Comparison of ENCODE assay signal across 12 mouse cellular contexts in genomic region chr13:97051158-97051557, GRCm38 (mm10). TPM values are rescaled to one million over a fixed set of nuclear protein-coding genes. Genes with fewer than 3 reads are reported as not detected.
A peak's percentile ranks its signal among the peaks of the same experiment; 100 is the strongest.
DNase-seq lines count a peak whose midpoint lies in the region; ATAC-seq and TF ChIP-seq lines count a peak whose summit lies in the region.
"Had no signal": no experiment of that assay in that cellular context is flagged by ENCODE, and none has a peak within 500 bp of the region (broad histone marks: within the 10 kb centered on the region; RNA-seq: fewer than 3 reads in every experiment).

No protein-coding gene starts in this region.

- H3K36me3 ChIP-seq in hindbrain, postnatal 0 days (ENCODE audit: insufficient read depth, low read length), result no peaks in the 10 kb centered on the region
- H3K36me3 ChIP-seq in hindbrain, embryonic 14.5 days (replicated peaks; ENCODE audit: control insufficient read depth, insufficient read depth), result no peaks in the 10 kb centered on the region
- no peaks in the 10 kb centered on the region for H3K36me3 ChIP-seq in embryonic facial prominence, embryonic 10.5 days (replicated peaks)
- H3K36me3 ChIP-seq: heart, embryonic 12.5 days had no signal

- TF ChIP-seq CTCF in hindbrain, postnatal 0 days (IDR thresholded peaks at IDR 0.05; ENCODE audit: low read depth), result no peak

- 36% methylated on average over 6 of the region's 6 CpGs for WGBS in hindbrain, postnatal 0 days
- 72% methylated on average over 6 of the region's 6 CpGs for WGBS in hindbrain, embryonic 14.5 days
- WGBS in embryonic facial prominence, embryonic 10.5 days, result 79% methylated on average over 6 of the region's 6 CpGs

- H3K4me1 ChIP-seq in hindbrain, postnatal 0 days (ENCODE audit: insufficient read depth, low read length), result no peaks in the 10 kb centered on the region
- no peaks in the 10 kb centered on the region for H3K4me1 ChIP-seq in hindbrain, embryonic 14.5 days (replicated peaks; ENCODE audit: control insufficient read depth, insufficient read depth, low read length)
- no peaks in the 10 kb centered on the region for H3K4me1 ChIP-seq in embryonic facial prominence, embryonic 10.5 days

- no peak overlapping the region for H3K4me3 ChIP-seq in hindbrain, postnatal 0 days (ENCODE audit: low read length)
- H3K4me3 ChIP-seq in hindbrain, embryonic 14.5 days (replicated peaks; ENCODE audit: low read length), result no peak overlapping the region
- no peak overlapping the region for H3K4me3 ChIP-seq in embryonic facial prominence, embryonic 10.5 days
- H3K4me3 ChIP-seq: heart, embryonic 12.5 days had no signal

- H3K9ac ChIP-seq in hindbrain, postnatal 0 days (replicated peaks; ENCODE audit: low read length), result no peak overlapping the region
- H3K9ac ChIP-seq in hindbrain, embryonic 14.5 days, result no peak overlapping the region
- H3K9ac ChIP-seq: heart, embryonic 12.5 days; liver, embryonic 14.5 days had no signal

- H3K4me2 ChIP-seq in hindbrain, postnatal 0 days (ENCODE audit: low read depth, low read length), result no peak overlapping the region
- H3K4me2 ChIP-seq in hindbrain, embryonic 14.5 days (replicated peaks), result no peak overlapping the region
- H3K4me2 ChIP-seq: heart, embryonic 12.5 days had no signal

- no peak overlapping the region for H3K27ac ChIP-seq in hindbrain, postnatal 0 days
- no peak overlapping the region for H3K27ac ChIP-seq in hindbrain, embryonic 14.5 days
- no peak overlapping the region for H3K27ac ChIP-seq in embryonic facial prominence, embryonic 10.5 days (replicated peaks)
- H3K27ac ChIP-seq: liver, embryonic 14.5 days had no signal

- ATAC-seq in hindbrain, postnatal 0 days, result peak; percentile 63
- no peak for ATAC-seq in hindbrain, embryonic 14.5 days (ENCODE audit: low FRiP score)

- DNase-seq in hindbrain, postnatal 0 days (ENCODE audit: low spot score), result peak; percentile 76
- DNase-seq in hindbrain, embryonic 14.5 days (ENCODE audit: low spot score), result no peak
- peak; percentile 39 for DNase-seq in right cerebral cortex, postnatal 4 days
- no peak for DNase-seq in right cerebral cortex, adult 2 months (ENCODE audit: low spot score in 2 of 2)
- peak; percentile 98 to 99 for DNase-seq in cerebellum, postnatal 14 days
- DNase-seq in embryonic facial prominence, embryonic 10.5 days (ENCODE audit: low spot score), result no peak
- DNase-seq in spleen, postnatal 4 days (ENCODE audit: low spot score in 2 of 2), result no peak
- no peak for DNase-seq in yolk sac, embryonic 10.5 days (ENCODE audit: low spot score)
- DNase-seq: thymus, postnatal 25 days had no signal

- H3K9me3 ChIP-seq in hindbrain, postnatal 0 days (ENCODE audit: low read length), result no peaks in the 10 kb centered on the region
- H3K9me3 ChIP-seq in hindbrain, embryonic 14.5 days (ENCODE audit: control insufficient read depth, low read length), result no peaks in the 10 kb centered on the region
- H3K9me3 ChIP-seq in embryonic facial prominence, embryonic 10.5 days, result no peaks in the 10 kb centered on the region
- H3K9me3 ChIP-seq: heart, embryonic 12.5 days had no signal

- H3K27me3 ChIP-seq in hindbrain, postnatal 0 days (ENCODE audit: insufficient read depth, low read length), result no peaks in the 10 kb centered on the region
- no peaks in the 10 kb centered on the region for H3K27me3 ChIP-seq in hindbrain, embryonic 14.5 days (ENCODE audit: control insufficient read depth, insufficient read depth, low read length)
- H3K27me3 ChIP-seq in embryonic facial prominence, embryonic 10.5 days (replicated peaks; ENCODE audit: low read depth, poor library complexity, severe bottlenecking), result no peaks in the 10 kb centered on the region
- H3K27me3 ChIP-seq: heart, embryonic 12.5 days had no signal

RNA-seq across cellular contexts. Expression of gene Fam169a, which starts 15.9 kb away (rescaled TPM):
- total RNA-seq in hindbrain, postnatal 0 days (2014; rRNA removed), result 25.7 and 27.8 TPM in 2 replicates
- 22.3 and 24.8 TPM in 2 replicates for polyA plus RNA-seq in hindbrain, postnatal 0 days (2015; fragmentation: Nextera tagmentation; extraction: Ambion mirVana)
- 38.3 and 46.3 TPM in 2 replicates for polyA plus RNA-seq in hindbrain, embryonic 14.5 days (2014; fragmentation: Nextera tagmentation; extraction: Ambion mirVana)
- polyA plus RNA-seq in embryonic facial prominence, embryonic 10.5 days (2016; fragmentation: Nextera tagmentation; extraction: Ambion mirVana), result 8.5 and 9.6 TPM in 2 replicates

RNA-seq across cellular contexts. Expression of gene 1700029F12Rik, which starts 17.0 kb away (rescaled TPM):
- not detected in 2 replicates for total RNA-seq in hindbrain, postnatal 0 days (2014; rRNA removed)
- polyA plus RNA-seq in hindbrain, postnatal 0 days (2015; fragmentation: Nextera tagmentation; extraction: Ambion mirVana), result not detected in 2 replicates
- polyA plus RNA-seq in hindbrain, embryonic 14.5 days (2014; fragmentation: Nextera tagmentation; extraction: Ambion mirVana), result not detected in 2 replicates
- polyA plus RNA-seq in embryonic facial prominence, embryonic 10.5 days (2016; fragmentation: Nextera tagmentation; extraction: Ambion mirVana), result not detected in 2 replicates
- total RNA-seq: layer of hippocampus, adult 18-20 months had no signal
- polyA plus RNA-seq: heart, embryonic 12.5 days; liver, embryonic 14.5 days had no signal

RNA-seq across cellular contexts. Expression of gene Gm6169, which starts 47.9 kb away (rescaled TPM):
- total RNA-seq in hindbrain, postnatal 0 days (2014; rRNA removed), result 0.37 TPM in 1 of 2 replicates, not detected in the other
- 0.57 and 1.3 TPM in 2 replicates for polyA plus RNA-seq in hindbrain, postnatal 0 days (2015; fragmentation: Nextera tagmentation; extraction: Ambion mirVana)
- polyA plus RNA-seq in hindbrain, embryonic 14.5 days (2014; fragmentation: Nextera tagmentation; extraction: Ambion mirVana), result 0.60 and 1.2 TPM in 2 replicates
- polyA plus RNA-seq in embryonic facial prominence, embryonic 10.5 days (2016; fragmentation: Nextera tagmentation; extraction: Ambion mirVana), result 0.66 and 2.0 TPM in 2 replicates

Comparison
In these comparisons a context has a peak if more than half of its experiments do, and no peak if none do; other contexts are left out.
1. DNase-seq: peak in hindbrain, postnatal 0 days (single experiment), right cerebral cortex, postnatal 4 days (single experiment) and cerebellum, postnatal 14 days (2 of 2); none in hindbrain, embryonic 14.5 days (single experiment), right cerebral cortex, adult 2 months (0 of 2), embryonic facial prominence, embryonic 10.5 days (single experiment), spleen, postnatal 4 days (0 of 2) and yolk sac, embryonic 10.5 days (single experiment).